In the genomic region with DNA sequence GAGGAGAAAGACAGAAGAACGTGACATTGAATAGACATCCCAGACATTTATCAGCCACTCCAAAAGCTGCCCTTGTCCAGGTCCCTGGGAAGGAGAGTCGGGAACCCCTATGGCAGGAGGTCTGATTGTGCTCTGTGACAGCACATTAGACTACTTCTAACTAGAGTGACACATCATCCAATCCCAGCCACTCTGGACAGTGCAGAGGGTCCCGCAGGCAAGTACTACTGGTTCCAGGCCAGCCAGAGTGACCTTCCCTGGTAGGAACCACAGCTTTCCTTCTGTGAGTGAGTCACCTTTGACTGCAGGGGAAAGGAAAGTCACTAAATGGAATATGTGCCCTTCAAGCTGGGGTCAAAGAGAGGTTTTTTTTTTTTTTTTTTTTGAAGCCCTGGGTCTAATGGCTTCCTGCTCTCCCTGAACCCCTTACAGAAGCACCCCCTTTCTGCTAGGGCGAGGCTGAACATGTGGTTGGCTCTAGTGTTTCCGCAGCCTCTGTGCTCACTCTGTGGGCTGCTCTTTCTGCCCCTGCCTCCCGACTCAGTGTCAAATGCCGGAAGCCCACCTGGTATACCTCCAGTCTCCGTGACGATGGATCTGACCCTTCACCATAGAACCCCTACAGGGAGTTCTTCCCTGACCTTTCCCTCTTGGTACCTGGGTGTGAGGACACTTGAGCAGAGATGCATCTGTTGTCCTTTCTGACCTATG, we compare ENCODE assay signal across 10 mouse cellular contexts.
A peak's percentile ranks its signal among the peaks of the same experiment; 100 is the strongest.
DNase-seq lines count a peak whose midpoint lies in the region; ATAC-seq and TF ChIP-seq lines count a peak whose summit lies in the region.
"Had no signal": no experiment of that assay in that cellular context is flagged by ENCODE, and none has a peak within 500 bp of the region (broad histone marks: within the 10 kb centered on the region; RNA-seq: fewer than 3 reads in every experiment).

No protein-coding gene starts in this region.

- H3K4me2 ChIP-seq in hindbrain, embryonic 12.5 days (replicated peaks), result no peak overlapping the region
- no peak overlapping the region for H3K4me2 ChIP-seq in hindbrain, postnatal 0 days (ENCODE audit: low read depth, low read length)
- H3K4me2 ChIP-seq: liver, embryonic 13.5 days had no signal

- H3K79me2 ChIP-seq in macrophage (ENCODE audit: inconsistent target), result no peaks in the 10 kb centered on the region

- 79% methylated on average over 9 of the region's 9 CpGs for WGBS in hindbrain, embryonic 12.5 days
- WGBS in hindbrain, postnatal 0 days, result 84% methylated on average over 9 of the region's 9 CpGs
- WGBS in embryonic facial prominence, embryonic 10.5 days, result 82% methylated on average over 9 of the region's 9 CpGs
- WGBS in macrophage (ENCODE audit: missing documents), result 89% methylated on average over 9 of the region's 9 CpGs

- H3K4me1 ChIP-seq in hindbrain, embryonic 12.5 days, result peaks cover 11% of the 10 kb centered on the region
- no peaks in the 10 kb centered on the region for H3K4me1 ChIP-seq in hindbrain, postnatal 0 days (ENCODE audit: insufficient read depth, low read length)
- H3K4me1 ChIP-seq in embryonic facial prominence, embryonic 10.5 days, result peaks cover 37% of the 10 kb centered on the region

- no peaks in the 10 kb centered on the region; the same call in 1 of the 2 replicates for H3K27me3 ChIP-seq in hindbrain, embryonic 12.5 days
- H3K27me3 ChIP-seq in hindbrain, postnatal 0 days (ENCODE audit: insufficient read depth, low read length), result no peaks in the 10 kb centered on the region
- peaks cover 14% of the 10 kb centered on the region; the same call in 1 of the 2 replicates for H3K27me3 ChIP-seq in embryonic facial prominence, embryonic 10.5 days (replicated peaks; ENCODE audit: low read depth, poor library complexity, severe bottlenecking)

- H3K9ac ChIP-seq in hindbrain, embryonic 12.5 days, result no peak overlapping the region; the same call in 1 of the 2 replicates
- no peak overlapping the region for H3K9ac ChIP-seq in hindbrain, postnatal 0 days (replicated peaks; ENCODE audit: low read length)
- H3K9ac ChIP-seq: liver, embryonic 13.5 days had no signal

- H3K9me3 ChIP-seq in hindbrain, embryonic 12.5 days (replicated peaks), result no peaks in the 10 kb centered on the region
- no peaks in the 10 kb centered on the region for H3K9me3 ChIP-seq in hindbrain, postnatal 0 days (ENCODE audit: low read length)
- no peaks in the 10 kb centered on the region for H3K9me3 ChIP-seq in embryonic facial prominence, embryonic 10.5 days
- H3K9me3 ChIP-seq: liver, embryonic 13.5 days had no signal

- DNase-seq in adrenal gland, postnatal 14 days, result peak; percentile 35
- no peak for DNase-seq in adrenal gland, adult 18-20 months (ENCODE audit: low spot score in 2 of 2)
- no peak for DNase-seq in hindbrain, postnatal 0 days (ENCODE audit: low spot score)
- no peak for DNase-seq in embryonic facial prominence, embryonic 10.5 days (ENCODE audit: low spot score)
- DNase-seq in gastrocnemius, adult 8-10 months (ENCODE audit: low spot score in 2 of 2), result no peak
- DNase-seq: liver, embryonic 13.5 days had no signal

- TF ChIP-seq CTCF in hindbrain, postnatal 0 days (IDR thresholded peaks at IDR 0.05; ENCODE audit: low read depth), result no peak

- no peaks in the 10 kb centered on the region for H3K36me3 ChIP-seq in hindbrain, embryonic 12.5 days
- no peaks in the 10 kb centered on the region for H3K36me3 ChIP-seq in hindbrain, postnatal 0 days (ENCODE audit: insufficient read depth, low read length)
- H3K36me3 ChIP-seq in embryonic facial prominence, embryonic 10.5 days (replicated peaks), result no peaks in the 10 kb centered on the region
- H3K36me3 ChIP-seq in macrophage (ENCODE audit: inconsistent target), result no peaks in the 10 kb centered on the region
- H3K36me3 ChIP-seq: liver, embryonic 13.5 days had no signal

- H3K4me3 ChIP-seq in hindbrain, embryonic 12.5 days, result no peak overlapping the region
- no peak overlapping the region for H3K4me3 ChIP-seq in hindbrain, postnatal 0 days (ENCODE audit: low read length)
- H3K4me3 ChIP-seq in embryonic facial prominence, embryonic 10.5 days, result no peak overlapping the region
- H3K4me3 ChIP-seq in macrophage (ENCODE audit: inconsistent target), result no peak overlapping the region
- H3K4me3 ChIP-seq: left cerebral cortex, adult 2 months; liver, embryonic 13.5 days had no signal

- ATAC-seq in hindbrain, embryonic 12.5 days (ENCODE audit: low FRiP score), result no peak
- ATAC-seq in hindbrain, postnatal 0 days, result no peak
- ATAC-seq in inflammation-experienced regulatory T-cells, adult 6 months, result no peak

- peak overlapping the region; percentile 84 for H3K27ac ChIP-seq in hindbrain, embryonic 12.5 days
- no peak overlapping the region for H3K27ac ChIP-seq in hindbrain, postnatal 0 days
- H3K27ac ChIP-seq in embryonic facial prominence, embryonic 10.5 days (replicated peaks), result peak overlapping the region; percentile 84; the same call in 1 of the 2 replicates
- H3K27ac ChIP-seq in macrophage, result peak overlapping the region; percentile 93
- H3K27ac ChIP-seq: left cerebral cortex, adult 2 months; liver, embryonic 13.5 days had no signal
